Mouse (Mus musculus) urinary bladder, postnatal 25 days (tissue): ENCODE results near the gene Olfr815.
"Not testable (repeated sequence)": the region's sequence is repeated elsewhere in the genome, so short reads cannot be mapped to it uniquely, and the experiment has no call there.

Experiments
- DNase-seq: peaks from one replicate; pipeline ENCODE4 v3.0.0; 2022; ENCODE audit warnings: low spot score

Gene Olfr815

GRCm38 (mm10) chr10:129905767-129906166 is at the start of gene Olfr815:
Gene Olfr815 (minus strand): TSS chr10:129905867.
- not testable (repeated sequence) for DNase-seq

GRCm38 (mm10) chr10:129949000-129949399 is 43.3 kb upstream of the Olfr815 start, which contains the start of gene Olfr818:
Gene Olfr818 (minus strand): TSS chr10:129949100.
- DNase-seq, result no peak

GRCm38 (mm10) chr10:129915497-129915896 is 9.8 kb upstream of the Olfr815 start, which contains the start of gene Olfr816:
Gene Olfr816 (minus strand): TSS chr10:129915597.
- no peak for DNase-seq

- no peak for DNase-seq
Observed at GRCm38 (mm10) chr10:129885934-129886333, 19.7 kb downstream of the Olfr815 start.

GRCm38 (mm10) chr10:129885496-129885895 is 20.2 kb downstream of the Olfr815 start:
- not testable (repeated sequence) for DNase-seq

GRCm38 (mm10) chr10:129879751-129880150 is 25.9 kb downstream of the Olfr815 start, which contains the start of gene Olfr814:
Gene Olfr814 (minus strand): TSS chr10:129879851.
- not testable (repeated sequence) for DNase-seq

GRCm38 (mm10) chr10:129855067-129855466 is 50.6 kb downstream of the Olfr815 start, which contains the start of gene Olfr813:
Gene Olfr813 (plus strand): TSS chr10:129855367.
- DNase-seq, result no peak
